Mouse (Mus musculus): ENCODE data around the gene Lonp1. TPM values are rescaled to one million over a fixed set of nuclear protein-coding genes. Genes with fewer than 3 reads are reported as not detected.
A peak's percentile ranks its signal among the peaks of the same experiment; 100 is the strongest.

Gene Lonp1
- polyA plus RNA-seq, 1 experiment from 2014 or later = 65.4 TPM

GRCm38 (mm10) chr17:56607521-56608062, 19.1 kb downstream of the Lonp1 start:
- Histone ChIP-seq H3K9me3 (replicated peaks) (no peaks in the 10 kb centered on the region), H3K27ac (0 out of 2 replicates have a peak overlapping the region, but pooled peaks have one; percentile 3), H3K9ac (no peak overlapping the region), H3K4me3 (no peak overlapping the region), H3K4me1 (peaks cover 47% of the 10 kb centered on the region), H3K36me3 (peaks cover 58% of the 10 kb centered on the region), H3K4me2 (peak overlapping the region; percentile 88), H3K27me3 (replicated peaks) (no peaks in the 10 kb centered on the region)
- no peak for ATAC-seq
- 82% methylated on average over 3 of the region's 3 CpGs for WGBS (ENCODE audit: insufficient replicate concordance)

- Histone ChIP-seq H3K9ac (no peak overlapping the region), H3K27me3 (replicated peaks) (no peaks in the 10 kb centered on the region), H3K27ac (no peak overlapping the region), H3K4me2 (no peak overlapping the region), H3K36me3 (peaks cover 80% of the 10 kb centered on the region), H3K4me3 (no peak overlapping the region), H3K9me3 (replicated peaks) (no peaks in the 10 kb centered on the region), H3K4me1 (peaks cover 25% of the 10 kb centered on the region)
- ATAC-seq = no peak
- WGBS (ENCODE audit: insufficient replicate concordance) = 83% methylated on average over 9 of the region's 9 CpGs
Observed at GRCm38 (mm10) chr17:56605431-56605830, 21.3 kb downstream of the Lonp1 start.

- no peaks in the 10 kb centered on the region for H3K9me3 ChIP-seq (replicated peaks)
- H3K4me1 ChIP-seq = peaks cover 19% of the 10 kb centered on the region
- no peak for ATAC-seq
Observed at GRCm38 (mm10) chr17:56604422-56604821, 22.3 kb downstream of the Lonp1 start.

GRCm38 (mm10) chr17:56604070-56604380, 22.7 kb downstream of the Lonp1 start:
- H3K9ac ChIP-seq = no peak overlapping the region
- peaks cover 94% of the 10 kb centered on the region for H3K36me3 ChIP-seq
- no peak overlapping the region for H3K4me3 ChIP-seq
- no peak for ATAC-seq
- peaks cover 17% of the 10 kb centered on the region for H3K4me1 ChIP-seq
- H3K27me3 ChIP-seq (replicated peaks) = no peaks in the 10 kb centered on the region
- WGBS (ENCODE audit: insufficient replicate concordance) = 86% methylated on average over 9 of the region's 9 CpGs
- no peak overlapping the region for H3K4me2 ChIP-seq
- H3K27ac ChIP-seq = no peak overlapping the region
- H3K9me3 ChIP-seq (replicated peaks) = no peaks in the 10 kb centered on the region

More at GRCm38 (mm10) chr17:56604422-56604821, 22.3 kb downstream of the Lonp1 start:
- WGBS (ENCODE audit: insufficient replicate concordance) = 80% methylated on average over 3 of the region's 3 CpGs
- H3K27me3 ChIP-seq (replicated peaks) = no peaks in the 10 kb centered on the region
- no peak overlapping the region for H3K9ac ChIP-seq
- peaks cover 90% of the 10 kb centered on the region for H3K36me3 ChIP-seq
- H3K4me3 ChIP-seq = no peak overlapping the region
- H3K4me2 ChIP-seq = no peak overlapping the region
- H3K27ac ChIP-seq = no peak overlapping the region

GRCm38 (mm10) chr17:56603186-56604069, 23.3 kb downstream of the Lonp1 start:
- Histone ChIP-seq H3K27me3 (replicated peaks) (no peaks in the 10 kb centered on the region), H3K9me3 (replicated peaks) (no peaks in the 10 kb centered on the region), H3K9ac (no peak overlapping the region), H3K36me3 (peaks cover 97% of the 10 kb centered on the region), H3K27ac (no peak overlapping the region), H3K4me3 (no peak overlapping the region), H3K4me2 (no peak overlapping the region), H3K4me1 (peaks cover 11% of the 10 kb centered on the region)
- ATAC-seq = no peak
- 95% methylated on average over 28 of the region's 28 CpGs for WGBS (ENCODE audit: insufficient replicate concordance)

GRCm38 (mm10) chr17:56593527-56594271, 33.0 kb downstream of the Lonp1 start:
- Histone ChIP-seq H3K4me1 (peaks cover 6% of the 10 kb centered on the region; the same call in 1 of the 2 replicates), H3K4me2 (no peak overlapping the region), H3K9me3 (replicated peaks) (no peaks in the 10 kb centered on the region), H3K27me3 (replicated peaks) (no peaks in the 10 kb centered on the region), H3K27ac (no peak overlapping the region), H3K4me3 (no peak overlapping the region), H3K36me3 (peaks cover 97% of the 10 kb centered on the region), H3K9ac (no peak overlapping the region)
- no peak for ATAC-seq
- WGBS (ENCODE audit: insufficient replicate concordance) = 88% methylated on average over 8 of the region's 8 CpGs

GRCm38 (mm10) chr17:56592553-56592952, 34.1 kb downstream of the Lonp1 start:
- Histone ChIP-seq H3K27ac (no peak overlapping the region), H3K4me3 (no peak overlapping the region), H3K27me3 (replicated peaks) (no peaks in the 10 kb centered on the region), H3K4me2 (no peak overlapping the region), H3K9ac (no peak overlapping the region), H3K36me3 (peaks cover 100% of the 10 kb centered on the region), H3K9me3 (replicated peaks) (no peaks in the 10 kb centered on the region), H3K4me1 (peaks cover 15% of the 10 kb centered on the region)
- no peak for ATAC-seq

GRCm38 (mm10) chr17:56588921-56589320, 37.8 kb downstream of the Lonp1 start:
- no peaks in the 10 kb centered on the region for H3K9me3 ChIP-seq (replicated peaks)
- no peak for ATAC-seq
- peaks cover 33% of the 10 kb centered on the region for H3K4me1 ChIP-seq
- no peak overlapping the region for H3K27ac ChIP-seq
- no peak overlapping the region for H3K4me2 ChIP-seq
- no peaks in the 10 kb centered on the region for H3K27me3 ChIP-seq (replicated peaks)
- 90% methylated on average over 4 of the region's 4 CpGs for WGBS (ENCODE audit: insufficient replicate concordance)
- H3K9ac ChIP-seq = no peak overlapping the region
- H3K36me3 ChIP-seq = peaks cover 80% of the 10 kb centered on the region
- no peak overlapping the region for H3K4me3 ChIP-seq

GRCm38 (mm10) chr17:56587773-56588172, 38.9 kb downstream of the Lonp1 start:
- WGBS (ENCODE audit: insufficient replicate concordance) = 92% methylated on average over 1 of the region's 1 CpGs
- peaks cover 42% of the 10 kb centered on the region for H3K4me1 ChIP-seq
- H3K36me3 ChIP-seq = peaks cover 74% of the 10 kb centered on the region
- no peaks in the 10 kb centered on the region for H3K27me3 ChIP-seq (replicated peaks)
- H3K4me3 ChIP-seq = peak overlapping the region; percentile 95; the same call in 1 of the 2 replicates
- peak overlapping the region; percentile 32; the same call in 1 of the 2 replicates for H3K9ac ChIP-seq
- no peak for ATAC-seq
- H3K27ac ChIP-seq = no peak overlapping the region
- no peaks in the 10 kb centered on the region for H3K9me3 ChIP-seq (replicated peaks)
- H3K4me2 ChIP-seq = no peak overlapping the region

GRCm38 (mm10) chr17:56585171-56585821, 41.4 kb downstream of the Lonp1 start:
- H3K4me1 ChIP-seq = peaks cover 57% of the 10 kb centered on the region
- H3K4me3 ChIP-seq = peak overlapping the region; percentile 95
- 0 out of 2 replicates have a peak, but pooled peaks have one; percentile 8 for ATAC-seq
- no peaks in the 10 kb centered on the region for H3K9me3 ChIP-seq (replicated peaks)
- H3K27ac ChIP-seq = peak overlapping the region; percentile 97
- under 1% methylated on average over 61 of the region's 61 CpGs for WGBS (ENCODE audit: insufficient replicate concordance)
- no peaks in the 10 kb centered on the region for H3K27me3 ChIP-seq (replicated peaks)
- peak overlapping the region; percentile 93 for H3K4me2 ChIP-seq
- H3K36me3 ChIP-seq = peaks cover 74% of the 10 kb centered on the region
- peak overlapping the region; percentile 96 for H3K9ac ChIP-seq

GRCm38 (mm10) chr17:56584257-56585130, 42.2 kb downstream of the Lonp1 start, which contains the start of the genes Safb2 and Safb:
Gene Safb2, minus strand, starts transcription at chr17:56584585.
Gene Safb, plus strand, starts transcription at chr17:56584825.
- peak; percentile 93 for ATAC-seq
- peaks cover 57% of the 10 kb centered on the region for H3K4me1 ChIP-seq

More at GRCm38 (mm10) chr17:56584257-56585130, 42.2 kb downstream of the Lonp1 start, which contains the start of the genes Safb2 and Safb:
- Histone ChIP-seq H3K27ac (peak within 1 kb of the TSS; percentile 97), H3K9ac (peak within 1 kb of the TSS; percentile 96), H3K4me2 (peak within 1 kb of the TSS; percentile 93), H3K4me3 (peak within 1 kb of the TSS; percentile 95), H3K36me3 (peaks cover 74% of the 10 kb centered on the region), H3K9me3 (replicated peaks) (no peaks in the 10 kb centered on the region), H3K27me3 (replicated peaks) (no peaks in the 10 kb centered on the region)
- under 1% methylated on average over 95 of the region's 101 CpGs for WGBS (ENCODE audit: insufficient replicate concordance)
